Mouse (Mus musculus) forebrain, embryonic 16.5 days (tissue): ENCODE data around the gene Pkdrej. TPM values are rescaled to one million over a fixed set of nuclear protein-coding genes. Genes with fewer than 3 reads are reported as not detected.
"Not testable (repeated sequence)": the region's sequence is repeated elsewhere in the genome, so short reads cannot be mapped to it uniquely, and the experiment has no call there.

Experiments used
- ATAC-seq: fragments of 200-750 bp; cut with Nextera tagmentation; 2 replicates; pipeline ENCODE4 v1.8.0; 2017; ENCODE audit warnings: mild to moderate bottlenecking, moderate library complexity
- H3K27ac ChIP-seq: fragments of 300-500 bp; sonication (generic); 2 replicates; pipeline ENCODE4 v1.5.1; 2014; ENCODE audit warnings: low read length, control low read depth
- H3K27me3 ChIP-seq: fragments of 300-500 bp; sonication (generic); replicated peaks from 2 replicates; pipeline ENCODE4 v1.6.1; 2014; ENCODE audit warnings: low read length; ENCODE audit not compliant: control insufficient read depth, insufficient read depth
- H3K36me3 ChIP-seq: fragments of 300-500 bp; sonication (generic); 2 replicates; pipeline ENCODE4 v1.6.1; 2014; ENCODE audit not compliant: control insufficient read depth, insufficient read depth
- H3K4me1 ChIP-seq: fragments of 300-500 bp; sonication (generic); replicated peaks from 2 replicates; pipeline ENCODE4 v1.6.1; 2014; ENCODE audit warnings: low read length; ENCODE audit not compliant: control insufficient read depth, insufficient read depth
- H3K4me2 ChIP-seq: fragments of 300-500 bp; sonication (generic); 2 replicates; pipeline ENCODE4 v1.6.1; 2014; ENCODE audit warnings: mild to moderate bottlenecking, low read length, control low read depth
- H3K4me3 ChIP-seq: fragments of 300-500 bp; sonication (generic); replicated peaks from 2 replicates; pipeline ENCODE4 v1.5.1; 2014; ENCODE audit warnings: mild to moderate bottlenecking, low read length, control low read depth
- H3K9ac ChIP-seq: fragments of 300-500 bp; sonication (generic); replicated peaks from 2 replicates; pipeline ENCODE4 v1.6.1; 2014; ENCODE audit warnings: low read depth, low read length, control low read depth
- H3K9me3 ChIP-seq: fragments of 300-500 bp; sonication (generic); 2 replicates; pipeline ENCODE4 v1.6.1; 2016; ENCODE audit warnings: low read length; ENCODE audit not compliant: control insufficient read depth
- WGBS: fragments of 180-500 bp; shearing (Covaris S2); extraction: QIAGEN DNeasy Blood & Tissue Kit; methylation state at CpG from one replicate; pipeline ENCODE4 v1.1.7; 2014; 5-methylcytosine and 5-hydroxymethylcytosine counted together
- polyA plus RNA-seq: library from polyadenylated mRNA; unstranded; fragments of >200 nt; fragmentation: Nextera tagmentation; extraction: Ambion mirVana; gene quantifications from 2 replicates; pipeline ENCODE4 v1.2.1, GENCODE M21; 2015

The Pkdrej gene
- 0.04 TPM in 2 replicates for polyA plus RNA-seq

DNA sequence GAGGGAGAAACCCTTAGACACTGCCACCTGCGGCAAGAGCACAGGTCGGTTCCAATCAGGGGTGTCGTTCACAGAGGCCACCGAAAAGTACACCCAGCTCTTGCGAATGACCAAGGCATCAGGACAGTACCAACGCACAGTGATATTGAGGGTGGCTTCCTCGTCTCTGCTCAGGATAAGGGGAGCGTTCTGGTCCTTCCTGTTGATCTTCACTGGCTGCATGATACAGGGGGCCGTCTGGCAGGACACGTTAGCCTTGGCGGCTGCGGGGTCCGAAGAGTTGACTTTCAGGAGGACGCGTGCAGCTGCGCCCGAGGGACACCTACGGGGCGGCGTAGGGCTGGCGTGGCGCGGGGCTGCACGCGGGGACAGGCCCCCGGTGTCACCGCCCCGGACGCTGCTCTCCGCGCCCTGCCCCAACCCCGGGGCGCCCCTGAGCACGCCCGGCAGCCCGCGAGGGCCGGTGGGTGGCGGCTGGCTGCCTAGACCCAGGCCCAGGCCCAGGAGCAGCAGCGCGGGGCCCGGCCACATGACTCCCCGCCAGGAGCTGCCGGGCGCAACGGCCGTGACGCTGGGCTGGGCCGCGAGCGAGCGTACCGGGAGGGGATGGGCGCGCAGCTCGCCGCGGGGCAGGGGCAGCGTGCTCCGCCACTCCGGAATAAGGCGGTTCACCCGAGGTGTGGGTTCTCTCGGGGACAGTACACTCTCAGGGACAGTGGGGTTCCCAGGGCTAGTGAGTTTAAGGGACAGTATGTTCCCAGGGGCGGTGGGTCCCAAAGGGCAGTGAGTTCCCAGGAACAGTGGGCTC lies at the start of gene Pkdrej:
Gene Pkdrej, minus strand, starts transcription at position 532 of the 808 bp plus-strand sequence.
- Histone ChIP-seq H3K4me1 (peaks cover 5% of the 10 kb centered on the region; the same call in 1 of the 2 replicates), H3K4me3 (peak within 1 kb of the TSS; percentile 46), H3K27ac (no peak within 1 kb of the TSS), H3K36me3 (no peaks in the 10 kb centered on the region), H3K4me2 (peak within 1 kb of the TSS; percentile 89), H3K9ac (peak within 1 kb of the TSS; percentile 59), H3K27me3 (peaks cover 8% of the 10 kb centered on the region), H3K9me3 (peaks cover 5% of the 10 kb centered on the region; the same call in 1 of the 2 replicates)
- WGBS, result 2% methylated on average over 65 of the region's 65 CpGs
- ATAC-seq, result peak; percentile 38; the same call in 1 of the 2 replicates

DNA sequence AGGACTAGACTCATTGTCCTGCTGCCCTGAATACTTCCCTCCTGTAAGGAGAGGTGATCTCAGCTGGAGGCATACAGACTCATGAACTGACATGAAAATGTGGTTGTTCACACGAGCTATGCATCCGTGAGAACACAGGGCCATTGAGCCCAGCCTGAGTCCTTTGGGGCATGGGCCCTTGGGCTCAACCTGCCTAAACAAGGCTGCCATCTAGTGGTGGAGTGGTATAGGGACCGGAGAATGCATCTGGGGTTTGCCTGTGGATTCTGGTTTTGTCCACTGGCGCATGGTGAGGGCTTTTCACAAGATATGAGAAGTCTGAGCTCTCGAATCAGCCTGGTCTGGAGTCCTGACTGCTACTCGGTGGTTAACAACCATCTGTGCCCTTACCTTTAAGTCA lies 46.2 kb upstream of the Pkdrej start:
- Histone ChIP-seq H3K27me3 (no peaks in the 10 kb centered on the region), H3K27ac (no peak overlapping the region), H3K4me1 (no peaks in the 10 kb centered on the region), H3K9me3 (no peaks in the 10 kb centered on the region), H3K4me3 (no peak overlapping the region), H3K36me3 (0 out of 2 replicates have a peak, but pooled peaks cover 3% of the 10 kb centered on the region), H3K9ac (no peak overlapping the region), H3K4me2 (no peak overlapping the region)
- 46% methylated on average over 6 of the region's 6 CpGs for WGBS
- ATAC-seq, result peak; percentile 52; the same call in 1 of the 2 replicates

DNA sequence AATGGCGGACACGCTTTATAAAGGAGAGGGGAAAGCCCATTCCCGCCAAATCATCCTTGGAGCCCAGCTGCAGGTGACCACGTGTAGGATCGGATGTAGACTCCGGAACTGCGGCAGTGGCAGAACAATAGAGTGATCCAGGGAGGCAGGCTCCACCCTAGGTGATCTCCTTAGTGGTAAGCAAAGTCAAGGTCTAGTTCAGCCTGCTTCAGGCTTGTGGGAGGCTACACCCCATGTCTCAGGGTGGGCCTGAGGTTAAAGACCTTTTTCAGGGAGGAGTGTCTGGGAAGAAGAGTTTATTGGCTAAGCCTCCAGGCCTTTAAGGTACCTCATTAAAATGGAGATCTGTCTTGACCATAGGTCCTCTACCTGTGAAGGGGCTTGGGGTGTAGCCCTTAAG lies 44.4 kb upstream of the Pkdrej start:
- not testable (repeated sequence) for H3K9me3 ChIP-seq, H3K4me1 ChIP-seq, H3K27ac ChIP-seq, H3K4me3 ChIP-seq, H3K9ac ChIP-seq, H3K36me3 ChIP-seq, ATAC-seq, H3K27me3 ChIP-seq, H3K4me2 ChIP-seq
- WGBS, result 92% methylated on average over 7 of the region's 7 CpGs

DNA sequence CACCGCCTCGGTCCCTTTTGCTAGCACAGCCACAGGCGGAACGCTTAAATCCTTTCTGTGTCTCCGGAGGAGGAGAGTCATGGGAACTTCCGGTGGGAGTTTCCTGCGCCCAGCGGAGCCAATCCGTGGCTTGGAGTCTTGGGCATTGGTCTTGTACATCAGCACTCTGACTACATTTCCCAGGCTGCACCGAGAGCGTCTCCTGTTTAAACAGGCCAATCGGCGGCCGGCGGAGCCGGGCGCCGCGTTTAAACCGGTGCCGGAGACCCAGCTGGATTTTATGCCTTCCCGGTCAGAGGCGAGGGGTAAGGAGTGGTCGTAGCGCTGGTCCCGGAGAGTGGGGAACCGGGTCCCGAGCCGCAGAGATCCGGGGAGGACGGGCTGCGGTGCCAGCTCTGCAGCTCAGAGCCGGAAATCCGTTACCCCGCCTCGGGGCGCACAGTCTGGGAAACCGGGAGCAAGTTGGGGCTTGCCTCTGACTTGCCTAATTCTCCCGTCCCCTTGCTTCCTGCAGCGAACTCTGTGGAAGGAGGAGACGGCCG lies 38.0 kb upstream of the Pkdrej start, which contains the start of gene Gtse1:
Gene Gtse1, plus strand, starts transcription at position 256 of the 542 bp plus-strand sequence.
- peak within 1 kb of the TSS; percentile 71 for H3K9ac ChIP-seq
- H3K36me3 ChIP-seq, result 0 out of 2 replicates have a peak, but pooled peaks cover under 1% of the 10 kb centered on the region
- H3K27ac ChIP-seq, result peak within 1 kb of the TSS; percentile 55
- H3K27me3 ChIP-seq, result no peaks in the 10 kb centered on the region
- H3K4me1 ChIP-seq, result peaks cover 19% of the 10 kb centered on the region
- no peaks in the 10 kb centered on the region for H3K9me3 ChIP-seq
- H3K4me3 ChIP-seq, result peak within 1 kb of the TSS; percentile 73
- peak within 1 kb of the TSS; percentile 78 for H3K4me2 ChIP-seq
- WGBS, result under 1% methylated on average over 42 of the region's 42 CpGs
- ATAC-seq, result peak; percentile 100

DNA sequence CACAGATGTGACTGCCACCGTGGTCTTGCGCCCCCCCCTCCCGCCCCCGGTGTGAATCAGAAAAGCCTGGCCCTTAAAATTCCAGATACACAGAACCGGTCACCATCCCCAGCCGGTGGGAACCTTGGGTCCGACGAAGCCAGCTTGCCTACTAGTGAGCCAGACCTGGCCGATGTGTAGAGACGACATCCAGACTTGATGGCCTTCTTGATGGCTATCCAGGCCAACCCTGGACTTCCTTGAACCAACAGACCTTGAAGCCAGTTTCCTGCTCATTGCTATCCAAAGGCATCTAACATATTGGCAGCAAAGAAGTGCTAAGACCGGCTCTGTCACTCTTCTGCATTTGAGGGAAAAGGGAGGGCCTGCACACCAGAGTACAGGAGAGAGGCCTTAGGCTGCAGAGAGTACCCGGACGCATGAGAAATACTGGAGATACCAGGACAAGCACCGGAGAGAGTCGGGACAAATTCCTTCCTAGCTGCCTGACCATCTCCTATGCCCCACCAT lies 37.5 kb upstream of the Pkdrej start:
- no peak; the same call in none of the 2 replicates for ATAC-seq

DNA sequence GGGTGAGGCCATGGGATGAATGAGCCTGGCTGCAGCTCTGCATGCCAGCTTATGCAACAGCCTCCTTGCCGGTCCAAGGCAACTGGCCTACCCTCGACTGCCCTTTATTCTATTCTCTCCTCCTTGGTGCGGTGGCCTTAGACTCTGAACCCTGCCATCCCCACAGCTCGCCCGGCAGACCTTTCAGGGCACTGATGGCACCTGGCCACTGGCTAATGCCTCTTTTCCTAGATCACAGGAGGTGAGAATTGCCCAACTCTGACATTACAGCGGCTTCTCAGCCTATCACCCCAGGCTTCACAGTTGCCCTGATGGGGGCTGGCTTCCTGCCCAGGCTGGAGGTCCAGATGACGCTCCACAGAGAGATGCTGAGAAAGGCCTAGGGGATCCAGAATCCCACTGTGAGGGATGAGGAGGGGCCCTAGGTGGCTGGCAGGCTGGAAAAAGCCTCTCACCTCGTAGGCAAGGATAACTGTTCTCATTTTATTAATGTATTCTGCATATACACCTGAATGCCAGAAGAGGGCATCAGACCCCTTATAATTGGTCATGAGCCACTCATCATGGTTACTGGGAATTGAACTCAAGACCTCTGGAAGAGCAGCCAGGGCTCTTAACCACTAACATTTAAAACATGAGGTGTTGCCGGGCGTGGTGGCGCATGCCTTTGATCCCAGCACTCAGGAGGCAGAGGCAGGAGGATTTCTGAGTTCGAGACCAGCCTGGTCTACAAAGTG lies 30.3 kb upstream of the Pkdrej start:
- WGBS, result 79% methylated on average over 12 of the region's 12 CpGs
- Histone ChIP-seq H3K27ac (no peak overlapping the region), H3K27me3 (no peaks in the 10 kb centered on the region), H3K4me1 (no peaks in the 10 kb centered on the region), H3K9me3 (no peaks in the 10 kb centered on the region), H3K9ac (no peak overlapping the region), H3K36me3 (no peaks in the 10 kb centered on the region), H3K4me3 (no peak overlapping the region), H3K4me2 (no peak overlapping the region)
- no peak for ATAC-seq

More for the DNA sequence above, 37.5 kb upstream of the Pkdrej start:
- 6% methylated on average over 15 of the region's 15 CpGs for WGBS
- H3K9me3 ChIP-seq, result no peaks in the 10 kb centered on the region
- peak overlapping the region; percentile 71 for H3K9ac ChIP-seq
- H3K27ac ChIP-seq, result peak overlapping the region; percentile 55
- peaks cover 19% of the 10 kb centered on the region for H3K4me1 ChIP-seq
- H3K4me2 ChIP-seq, result peak overlapping the region; percentile 78
- no peaks in the 10 kb centered on the region for H3K36me3 ChIP-seq
- H3K27me3 ChIP-seq, result no peaks in the 10 kb centered on the region
- H3K4me3 ChIP-seq, result peak overlapping the region; percentile 73

DNA sequence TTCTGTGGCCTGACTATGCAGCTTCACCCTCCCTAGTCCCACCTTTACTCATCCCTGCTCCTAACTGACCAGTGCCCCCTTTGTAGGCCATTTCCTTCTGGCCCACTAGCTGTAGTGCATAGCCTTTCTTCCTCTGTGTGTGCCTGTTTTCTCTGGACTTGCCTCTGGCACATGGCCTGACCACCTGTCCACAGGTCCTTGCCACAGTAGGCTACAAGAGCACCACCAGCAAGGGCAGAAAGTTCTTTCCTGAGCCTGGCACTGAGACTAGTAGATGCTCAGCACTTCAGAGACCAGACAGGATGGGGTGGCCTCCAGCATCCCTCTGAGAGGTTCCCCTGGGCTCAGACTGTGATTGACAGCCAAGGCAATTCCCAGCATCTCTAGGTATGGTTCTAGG lies 23.5 kb upstream of the Pkdrej start:
- no peak overlapping the region for H3K4me3 ChIP-seq
- H3K9me3 ChIP-seq, result no peaks in the 10 kb centered on the region
- no peaks in the 10 kb centered on the region for H3K27me3 ChIP-seq
- no peak overlapping the region for H3K4me2 ChIP-seq
- no peak overlapping the region for H3K27ac ChIP-seq
- no peak for ATAC-seq
- H3K9ac ChIP-seq, result no peak overlapping the region
- H3K36me3 ChIP-seq, result no peaks in the 10 kb centered on the region
- no peaks in the 10 kb centered on the region for H3K4me1 ChIP-seq

DNA sequence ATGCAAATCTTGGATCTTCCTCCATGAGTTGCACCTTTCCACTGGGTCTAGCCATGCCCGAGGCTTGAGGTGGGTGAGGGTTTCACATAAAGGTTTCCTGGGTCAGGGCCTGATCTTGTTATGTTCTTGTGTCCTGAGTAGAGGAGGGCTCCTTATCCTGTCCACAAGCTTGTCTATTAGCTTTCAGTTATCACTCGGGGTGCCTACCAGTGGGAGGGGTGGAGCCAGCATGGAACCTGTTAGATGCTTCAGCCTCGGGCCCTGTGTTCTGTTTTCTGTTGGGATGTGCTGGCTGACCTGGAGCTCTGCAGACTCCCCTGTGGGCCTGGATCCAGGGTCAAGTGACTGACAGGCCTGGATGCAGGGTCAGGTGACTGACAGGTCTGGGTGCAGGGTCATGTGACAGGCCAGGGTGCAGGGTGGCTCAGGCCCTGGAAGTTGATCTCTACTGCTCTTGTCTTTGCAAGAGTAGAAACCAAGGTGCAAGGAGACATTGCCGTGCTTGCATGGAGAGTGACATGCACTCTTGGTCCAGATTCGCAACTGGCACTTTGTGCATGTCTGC lies 20.3 kb upstream of the Pkdrej start:
- H3K4me1 ChIP-seq, result no peaks in the 10 kb centered on the region
- no peak for ATAC-seq
- no peaks in the 10 kb centered on the region for H3K9me3 ChIP-seq
- no peak overlapping the region for H3K9ac ChIP-seq
- no peaks in the 10 kb centered on the region for H3K36me3 ChIP-seq
- H3K4me3 ChIP-seq, result no peak overlapping the region
- no peak overlapping the region for H3K4me2 ChIP-seq
- no peak overlapping the region for H3K27ac ChIP-seq
- no peaks in the 10 kb centered on the region for H3K27me3 ChIP-seq
- 82% methylated on average over 5 of the region's 5 CpGs for WGBS
